Mouse (Mus musculus) liver, embryonic 14.5 days (tissue): ENCODE data around the gene Ptprn2.

ENCODE experiments used
- CTCF ChIP-seq: IDR thresholded peaks from 2 replicates; pipeline ENCODE4 v1.5.1; 2016; ENCODE audit warnings: antibody characterized with exemption, low read depth, control low read depth
- EP300 ChIP-seq: IDR thresholded peaks from 2 replicates; pipeline ENCODE4 v1.6.1; 2016; ENCODE audit warnings: antibody characterized with exemption, low read depth

GRCm38 (mm10) chr12:117280790-117281189 is 795.3 kb downstream of the Ptprn2 start:
- no peak for TF ChIP-seq EP300
- no peak for TF ChIP-seq CTCF
